Mouse (Mus musculus) duodenum, adult 2 months (tissue): ENCODE results near the gene Nrip1. TPM values are rescaled to one million over a fixed set of nuclear protein-coding genes. Genes with fewer than 3 reads are reported as not detected.

Experiments used
- polyA plus RNA-seq: library from polyadenylated mRNA; depleted of rRNA; stranded (reverse); fragments of >200 nt; gene quantifications from 2 replicates; pipeline ENCODE4 v1.2.3, GENCODE M21; 2012; ENCODE audit warnings: low replicate concordance; rRNA removed

Gene Nrip1
- polyA plus RNA-seq = 3.5 and 3.9 TPM in 2 replicates

DNA sequence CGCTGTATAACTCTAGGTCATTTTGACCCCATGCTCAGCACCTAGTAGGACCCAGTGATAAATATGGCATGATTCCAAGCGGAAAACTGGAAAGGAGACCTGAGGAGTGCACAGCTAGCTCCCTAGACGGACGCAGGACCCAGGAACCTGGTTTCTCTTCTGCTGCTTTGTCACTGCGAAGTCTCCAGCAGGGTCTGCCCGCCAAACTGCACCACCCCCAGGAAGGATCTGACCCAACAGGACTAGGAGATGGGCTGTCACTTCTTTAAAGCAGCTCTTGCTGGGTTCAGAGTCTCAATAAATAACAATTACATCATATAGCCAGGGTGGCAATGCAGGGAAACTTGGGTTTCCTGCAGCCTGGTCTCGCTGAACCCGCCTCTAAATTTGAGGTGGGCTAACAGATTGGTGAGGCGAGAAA is at the start of gene Nrip1:
Gene Nrip1, minus strand, starts transcription at position 157 of the 421 bp plus-strand sequence.

